Mouse (Mus musculus): ENCODE measurements around the gene Acot1.
"Not testable (repeated sequence)": the region's sequence is repeated elsewhere in the genome, so short reads cannot be mapped to it uniquely, and the experiment has no call there.

Gene Acot1

GRCm38 (mm10) chr12:84009171-84009965 lies at the start of gene Acot1:
Gene Acot1 (plus strand): TSS chr12:84009490.
- in situ Hi-C loops (cut with MboI; ENCODE audit: low pct_unique_long_range_greater_than_20kb in 1 of 2, low sequenced_read_pairs in 2 of 2, unreplicated experiment in 1 of 2), result not testable (repeated sequence)

- in situ Hi-C loops (cut with MboI; ENCODE audit: low pct_unique_long_range_greater_than_20kb in 1 of 2, low sequenced_read_pairs in 2 of 2, unreplicated experiment in 1 of 2), result no loop called here
Observed at GRCm38 (mm10) chr12:83965235-83965634, 44.1 kb upstream of the Acot1 start.

GRCm38 (mm10) chr12:83972117-83972516 lies 37.2 kb upstream of the Acot1 start:
- in situ Hi-C loops (cut with MboI; ENCODE audit: low pct_unique_long_range_greater_than_20kb in 1 of 2, low sequenced_read_pairs in 2 of 2, unreplicated experiment in 1 of 2), result no loop called here

- in situ Hi-C loops (cut with MboI; ENCODE audit: low pct_unique_long_range_greater_than_20kb in 1 of 2, low sequenced_read_pairs in 2 of 2, unreplicated experiment in 1 of 2), result loop anchor here in 1 of 2 experiments (25.0 kb wide), 1 partner anchor 283 kb away; no protein-coding TSS in a partner anchor
Observed at GRCm38 (mm10) chr12:83978862-83979261, 30.4 kb upstream of the Acot1 start.

GRCm38 (mm10) chr12:83981615-83982014 lies 27.7 kb upstream of the Acot1 start:
- in situ Hi-C loops (cut with MboI; ENCODE audit: low pct_unique_long_range_greater_than_20kb in 1 of 2, low sequenced_read_pairs in 2 of 2, unreplicated experiment in 1 of 2), result loop anchor here (10.0 to 25.0 kb wide), 2 partner anchors 63 to 281 kb away; no protein-coding TSS in a partner anchor

GRCm38 (mm10) chr12:83984752-83985151 lies 24.5 kb upstream of the Acot1 start, which contains the start of gene Heatr4:
Gene Heatr4 (minus strand): TSS chr12:83984852.
- in situ Hi-C loops (cut with MboI; ENCODE audit: low pct_unique_long_range_greater_than_20kb in 1 of 2, low sequenced_read_pairs in 2 of 2, unreplicated experiment in 1 of 2), result loop anchor here (10.0 to 25.0 kb wide), 2 partner anchors 60 to 278 kb away; no protein-coding TSS in a partner anchor

GRCm38 (mm10) chr12:83987242-83987582 lies 22.1 kb upstream of the Acot1 start:
- in situ Hi-C loops (cut with MboI; ENCODE audit: low pct_unique_long_range_greater_than_20kb in 1 of 2, low sequenced_read_pairs in 2 of 2, unreplicated experiment in 1 of 2), result loop anchor here (10.0 to 25.0 kb wide), 2 partner anchors 58 to 275 kb away; no protein-coding TSS in a partner anchor

GRCm38 (mm10) chr12:83987583-83988441 lies 21.5 kb upstream of the Acot1 start, which contains the start of gene Acot2:
Gene Acot2 (plus strand): TSS chr12:83987861.
- in situ Hi-C loops (cut with MboI; ENCODE audit: low pct_unique_long_range_greater_than_20kb in 1 of 2, low sequenced_read_pairs in 2 of 2, unreplicated experiment in 1 of 2), result loop anchor here (10.0 to 25.0 kb wide), 2 partner anchors 57 to 274 kb away; no protein-coding TSS in a partner anchor

GRCm38 (mm10) chr12:83988483-83988882 lies 20.8 kb upstream of the Acot1 start:
- in situ Hi-C loops (cut with MboI; ENCODE audit: low pct_unique_long_range_greater_than_20kb in 1 of 2, low sequenced_read_pairs in 2 of 2, unreplicated experiment in 1 of 2), result loop anchor here (10.0 to 25.0 kb wide), 2 partner anchors 56 to 274 kb away; no protein-coding TSS in a partner anchor

GRCm38 (mm10) chr12:83989378-83989777 lies 19.9 kb upstream of the Acot1 start:
- in situ Hi-C loops (cut with MboI; ENCODE audit: low pct_unique_long_range_greater_than_20kb in 1 of 2, low sequenced_read_pairs in 2 of 2, unreplicated experiment in 1 of 2), result loop anchor here (10.0 to 25.0 kb wide), 2 partner anchors 55 to 273 kb away; no protein-coding TSS in a partner anchor

GRCm38 (mm10) chr12:83997221-83997620 lies 12.1 kb upstream of the Acot1 start:
- in situ Hi-C loops (cut with MboI; ENCODE audit: low pct_unique_long_range_greater_than_20kb in 1 of 2, low sequenced_read_pairs in 2 of 2, unreplicated experiment in 1 of 2), result loop anchor here in 1 of 2 experiments (25.0 kb wide), 1 partner anchor 265 kb away; no protein-coding TSS in a partner anchor

GRCm38 (mm10) chr12:83998341-83999107 lies 10.8 kb upstream of the Acot1 start:
- in situ Hi-C loops (cut with MboI; ENCODE audit: low pct_unique_long_range_greater_than_20kb in 1 of 2, low sequenced_read_pairs in 2 of 2, unreplicated experiment in 1 of 2), result loop anchor here in 1 of 2 experiments (25.0 kb wide), 1 partner anchor 264 kb away; no protein-coding TSS in a partner anchor

GRCm38 (mm10) chr12:83999237-83999636 lies 10.1 kb upstream of the Acot1 start:
- in situ Hi-C loops (cut with MboI; ENCODE audit: low pct_unique_long_range_greater_than_20kb in 1 of 2, low sequenced_read_pairs in 2 of 2, unreplicated experiment in 1 of 2), result loop anchor here in 1 of 2 experiments (25.0 kb wide), 1 partner anchor 263 kb away; no protein-coding TSS in a partner anchor

GRCm38 (mm10) chr12:84000418-84000817 lies 8.9 kb upstream of the Acot1 start:
- in situ Hi-C loops (cut with MboI; ENCODE audit: low pct_unique_long_range_greater_than_20kb in 1 of 2, low sequenced_read_pairs in 2 of 2, unreplicated experiment in 1 of 2), result no loop called here

GRCm38 (mm10) chr12:84003866-84004265 lies 5.4 kb upstream of the Acot1 start:
- in situ Hi-C loops (cut with MboI; ENCODE audit: low pct_unique_long_range_greater_than_20kb in 1 of 2, low sequenced_read_pairs in 2 of 2, unreplicated experiment in 1 of 2), result no loop called here

- in situ Hi-C loops (cut with MboI; ENCODE audit: low pct_unique_long_range_greater_than_20kb in 1 of 2, low sequenced_read_pairs in 2 of 2, unreplicated experiment in 1 of 2), result no loop called here
Observed at GRCm38 (mm10) chr12:84008251-84008650, 1.0 kb upstream of the Acot1 start.

GRCm38 (mm10) chr12:84008729-84009128 lies 561 bp upstream of the Acot1 start:
- in situ Hi-C loops (cut with MboI; ENCODE audit: low pct_unique_long_range_greater_than_20kb in 1 of 2, low sequenced_read_pairs in 2 of 2, unreplicated experiment in 1 of 2), result no loop called here

- in situ Hi-C loops (cut with MboI; ENCODE audit: low pct_unique_long_range_greater_than_20kb in 1 of 2, low sequenced_read_pairs in 2 of 2, unreplicated experiment in 1 of 2), result no loop called here
Observed at GRCm38 (mm10) chr12:84010201-84010600, 911 bp downstream of the Acot1 start.

All from mouse embryonic stem cell (cell line).